Mouse (Mus musculus): ENCODE results near the gene Tpp2. TPM values are rescaled to one million over a fixed set of nuclear protein-coding genes. Genes with fewer than 3 reads are reported as not detected.
"Not testable (repeated sequence)": the region's sequence is repeated elsewhere in the genome, so short reads cannot be mapped to it uniquely, and the experiment has no call there.

Tpp2 gene
- total and polyA plus RNA-seq, 3 experiments, result 7.5 to 43.5 (median 36.3) TPM

DNA sequence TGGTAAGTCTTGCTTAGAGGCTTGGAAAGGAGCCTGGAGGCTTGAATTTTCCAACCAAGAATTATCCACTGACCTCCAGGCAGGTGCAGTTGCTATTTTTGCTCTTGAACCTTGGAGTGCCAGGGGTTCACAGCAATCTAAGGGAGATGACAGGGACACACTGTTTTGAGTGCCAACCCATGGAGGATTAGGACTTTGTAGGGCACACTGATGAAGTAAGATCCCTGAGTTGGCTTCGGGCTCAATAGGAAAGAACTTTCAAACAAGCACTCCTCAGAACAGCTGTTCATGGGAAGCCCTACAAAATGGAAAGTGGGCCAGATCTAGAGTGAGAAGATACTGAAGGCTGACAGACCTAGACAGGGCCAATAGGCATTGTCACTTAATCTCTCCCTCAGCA is 89.2 kb downstream of the Tpp2 start:
- no peak overlapping the region for H3K4me3 ChIP-seq
- DNase-seq, result no peak
- H3K36me3 ChIP-seq (ENCODE audit: control insufficient read depth, insufficient read depth, low read length), result no peaks in the 10 kb centered on the region
- intact Hi-C loops (cut with DNase I), result no loop called here
- no peaks in the 10 kb centered on the region for H3K4me1 ChIP-seq (ENCODE audit: control insufficient read depth, insufficient read depth, low read length)
- 87% methylated on average over 1 of the region's 1 CpGs for WGBS
- no peaks in the 10 kb centered on the region for H3K79me2 ChIP-seq (replicated peaks; ENCODE audit: control insufficient read depth, insufficient read depth, low read length)
- H3K27ac ChIP-seq, result no peak overlapping the region
- no peak overlapping the region for H3K9ac ChIP-seq (ENCODE audit: low read depth, low read length)
- H3K27me3 ChIP-seq (ENCODE audit: control insufficient read depth, insufficient read depth, low read length), result no peaks in the 10 kb centered on the region
- no peak for TF ChIP-seq POLR2A (IDR thresholded peaks at IDR 0.05; ENCODE audit: insufficient read depth, low read depth, low read length)
- TF ChIP-seq CTCF (IDR thresholded peaks at IDR 0.05), result no peak
- no peak for TF ChIP-seq EP300 (IDR thresholded peaks at IDR 0.05; ENCODE audit: insufficient read depth, low read depth, low read length)

DNA sequence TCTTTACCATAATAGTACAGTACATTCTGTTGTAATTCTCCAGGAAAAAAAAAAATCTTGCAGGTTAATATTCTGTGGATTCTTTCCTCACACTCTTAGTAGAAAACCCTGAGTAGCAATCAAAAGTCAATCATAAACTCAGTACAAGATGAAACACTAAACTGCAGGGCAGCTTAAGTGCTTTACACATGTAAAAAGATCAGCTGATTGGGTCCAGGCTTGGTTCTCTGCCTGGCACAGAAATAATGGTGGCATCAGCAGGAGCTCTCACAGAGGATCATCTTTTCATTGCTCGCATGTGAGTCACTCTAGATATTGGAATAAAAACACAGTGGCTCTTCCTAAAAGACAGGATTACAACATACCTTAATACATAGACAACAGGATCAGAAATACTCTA is 94.2 kb downstream of the Tpp2 start:
- Histone ChIP-seq H3K4me1 (ENCODE audit: control insufficient read depth, insufficient read depth, low read length) (no peaks in the 10 kb centered on the region), H3K4me3 (no peak overlapping the region), H3K9ac (ENCODE audit: low read depth, low read length) (no peak overlapping the region), H3K36me3 (ENCODE audit: control insufficient read depth, insufficient read depth, low read length) (no peaks in the 10 kb centered on the region), H3K79me2 (replicated peaks; ENCODE audit: control insufficient read depth, insufficient read depth, low read length) (no peaks in the 10 kb centered on the region), H3K27ac (no peak overlapping the region), H3K27me3 (ENCODE audit: control insufficient read depth, insufficient read depth, low read length) (no peaks in the 10 kb centered on the region)
- intact Hi-C loops (cut with DNase I), result no loop called here
- no peak for DNase-seq
- no peak for TF ChIP-seq POLR2A (IDR thresholded peaks at IDR 0.05; ENCODE audit: insufficient read depth, low read depth, low read length)
- TF ChIP-seq CTCF (IDR thresholded peaks at IDR 0.05), result no peak
- TF ChIP-seq EP300 (IDR thresholded peaks at IDR 0.05; ENCODE audit: insufficient read depth, low read depth, low read length), result no peak
- 97% methylated on average over 1 of the region's 1 CpGs for WGBS

- TF ChIP-seq POLR2A (IDR thresholded peaks at IDR 0.05; ENCODE audit: insufficient read depth, low read depth, low read length) (no peak), EP300 (IDR thresholded peaks at IDR 0.05; ENCODE audit: insufficient read depth, low read depth, low read length) (no peak), CTCF (IDR thresholded peaks at IDR 0.05) (no peak)
- WGBS, result 55% methylated on average over 2 of the region's 2 CpGs
- Histone ChIP-seq H3K79me2 (replicated peaks; ENCODE audit: control insufficient read depth, insufficient read depth, low read length) (no peaks in the 10 kb centered on the region), H3K36me3 (ENCODE audit: control insufficient read depth, insufficient read depth, low read length) (no peaks in the 10 kb centered on the region), H3K4me3 (no peak overlapping the region), H3K4me1 (ENCODE audit: control insufficient read depth, insufficient read depth, low read length) (no peaks in the 10 kb centered on the region), H3K27ac (no peak overlapping the region), H3K9ac (ENCODE audit: low read depth, low read length) (no peak overlapping the region), H3K27me3 (ENCODE audit: control insufficient read depth, insufficient read depth, low read length) (no peaks in the 10 kb centered on the region)
- intact Hi-C loops (cut with DNase I), result no loop called here
- no peak for DNase-seq
Observed at GRCm38 (mm10) chr1:44032213-44032612, 98.8 kb downstream of the Tpp2 start.

DNA sequence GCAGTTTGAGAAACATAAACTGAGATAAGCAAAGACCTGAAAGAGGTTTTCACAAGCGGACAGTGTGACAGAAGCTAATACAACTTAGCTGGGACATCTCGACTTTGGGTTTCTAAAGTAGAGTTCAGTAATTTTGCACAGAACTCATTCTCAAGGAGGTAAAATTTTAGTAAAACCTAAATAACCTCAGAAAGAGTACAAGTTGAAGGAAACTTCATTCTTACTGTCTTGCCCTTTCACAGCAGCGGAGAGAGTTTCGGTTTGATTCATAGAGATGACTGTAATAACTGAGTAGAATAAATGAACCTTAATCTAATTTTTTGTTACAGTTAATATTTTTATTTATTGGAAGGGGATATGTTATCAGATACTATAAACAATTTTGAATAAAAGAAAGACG is 99.5 kb downstream of the Tpp2 start:
- Histone ChIP-seq H3K36me3 (ENCODE audit: control insufficient read depth, insufficient read depth, low read length) (no peaks in the 10 kb centered on the region), H3K4me1 (ENCODE audit: control insufficient read depth, insufficient read depth, low read length) (no peaks in the 10 kb centered on the region), H3K9ac (ENCODE audit: low read depth, low read length) (no peak overlapping the region), H3K4me3 (no peak overlapping the region), H3K27ac (no peak overlapping the region), H3K79me2 (replicated peaks; ENCODE audit: control insufficient read depth, insufficient read depth, low read length) (no peaks in the 10 kb centered on the region), H3K27me3 (ENCODE audit: control insufficient read depth, insufficient read depth, low read length) (no peaks in the 10 kb centered on the region)
- intact Hi-C loops (cut with DNase I), result no loop called here
- 79% methylated on average over 5 of the region's 5 CpGs for WGBS
- TF ChIP-seq EP300 (IDR thresholded peaks at IDR 0.05; ENCODE audit: insufficient read depth, low read depth, low read length) (no peak), CTCF (IDR thresholded peaks at IDR 0.05) (no peak), POLR2A (IDR thresholded peaks at IDR 0.05; ENCODE audit: insufficient read depth, low read depth, low read length) (no peak)
- DNase-seq, result no peak

DNA sequence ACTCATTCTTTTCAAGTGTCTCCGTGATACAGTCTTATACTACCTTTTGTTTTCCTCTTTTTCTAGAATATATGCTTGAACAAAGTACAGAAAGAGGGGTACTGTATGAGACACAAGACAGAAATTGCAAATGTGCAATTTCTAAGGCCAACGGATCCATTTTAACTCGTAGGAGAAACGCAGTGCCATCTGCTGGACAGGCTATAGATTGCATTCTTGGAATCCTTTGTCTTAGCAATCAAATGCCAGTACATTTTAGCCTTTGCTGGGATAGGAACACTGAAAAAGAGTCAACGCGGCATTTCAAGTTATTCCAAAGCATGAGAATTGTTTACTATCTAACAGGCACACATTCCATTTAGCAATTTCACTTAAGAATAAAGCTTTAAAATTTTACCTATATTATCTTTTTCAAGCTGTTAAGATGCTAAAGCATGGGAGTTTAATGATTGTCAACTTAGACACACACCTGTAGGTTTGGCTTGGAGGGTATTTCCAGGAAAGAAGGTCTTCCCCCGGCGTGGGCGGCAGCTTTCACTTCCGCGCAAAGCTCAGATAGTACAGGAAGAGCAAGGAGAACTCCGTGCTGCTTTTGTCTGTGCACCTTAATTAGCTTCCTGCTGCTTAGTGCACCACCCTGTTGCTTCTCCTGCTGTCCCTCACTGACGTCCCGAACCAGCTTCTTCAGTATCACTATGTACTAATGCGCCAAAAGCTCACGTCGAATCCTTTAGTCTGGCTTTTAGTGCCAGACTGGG is 108.5 kb downstream of the Tpp2 start:
- Histone ChIP-seq H3K27ac (no peak overlapping the region), H3K36me3 (ENCODE audit: control insufficient read depth, insufficient read depth, low read length) (no peaks in the 10 kb centered on the region), H3K4me1 (ENCODE audit: control insufficient read depth, insufficient read depth, low read length) (peaks cover 1% of the 10 kb centered on the region; the same call in 1 of the 2 replicates), H3K4me3 (peak overlapping the region; percentile 21; the same call in 1 of the 2 replicates), H3K27me3 (ENCODE audit: control insufficient read depth, insufficient read depth, low read length) (no peaks in the 10 kb centered on the region), H3K9ac (ENCODE audit: low read depth, low read length) (peak overlapping the region; percentile 40; the same call in 1 of the 2 replicates), H3K79me2 (replicated peaks; ENCODE audit: control insufficient read depth, insufficient read depth, low read length) (no peaks in the 10 kb centered on the region)
- TF ChIP-seq CTCF (IDR thresholded peaks at IDR 0.05) (peak; percentile 94), POLR2A (IDR thresholded peaks at IDR 0.05; ENCODE audit: insufficient read depth, low read depth, low read length) (no peak)
- WGBS, result under 1% methylated on average over 17 of the region's 17 CpGs
- peak; percentile 19 to 51 for DNase-seq
- intact Hi-C loops (cut with DNase I), result loop anchor here (2.0 to 5.0 kb wide), 2 partner anchors 139 to 285 kb away; no protein-coding TSS in a partner anchor

GRCm38 (mm10) chr1:44042555-44042915 is 109.1 kb downstream of the Tpp2 start:
- Histone ChIP-seq H3K79me2 (replicated peaks; ENCODE audit: control insufficient read depth, insufficient read depth, low read length) (no peaks in the 10 kb centered on the region), H3K27ac (no peak overlapping the region), H3K4me1 (ENCODE audit: control insufficient read depth, insufficient read depth, low read length) (peaks cover 1% of the 10 kb centered on the region; the same call in 1 of the 2 replicates), H3K36me3 (ENCODE audit: control insufficient read depth, insufficient read depth, low read length) (no peaks in the 10 kb centered on the region), H3K4me3 (0 out of 2 replicates have a peak overlapping the region, but pooled peaks have one; percentile 21), H3K27me3 (ENCODE audit: control insufficient read depth, insufficient read depth, low read length) (no peaks in the 10 kb centered on the region), H3K9ac (ENCODE audit: low read depth, low read length) (no peak overlapping the region; the same call in 1 of the 2 replicates)
- WGBS, result 3% methylated on average over 6 of the region's 6 CpGs
- DNase-seq, result no peak
- intact Hi-C loops (cut with DNase I), result loop anchor here (5.0 kb wide), 1 partner anchor 285 kb away; no protein-coding TSS in a partner anchor
- TF ChIP-seq CTCF (IDR thresholded peaks at IDR 0.05), result no peak
- TF ChIP-seq POLR2A (IDR thresholded peaks at IDR 0.05; ENCODE audit: insufficient read depth, low read depth, low read length), result no peak
- TF ChIP-seq EP300 (IDR thresholded peaks at IDR 0.05; ENCODE audit: insufficient read depth, low read depth, low read length), result no peak

DNA sequence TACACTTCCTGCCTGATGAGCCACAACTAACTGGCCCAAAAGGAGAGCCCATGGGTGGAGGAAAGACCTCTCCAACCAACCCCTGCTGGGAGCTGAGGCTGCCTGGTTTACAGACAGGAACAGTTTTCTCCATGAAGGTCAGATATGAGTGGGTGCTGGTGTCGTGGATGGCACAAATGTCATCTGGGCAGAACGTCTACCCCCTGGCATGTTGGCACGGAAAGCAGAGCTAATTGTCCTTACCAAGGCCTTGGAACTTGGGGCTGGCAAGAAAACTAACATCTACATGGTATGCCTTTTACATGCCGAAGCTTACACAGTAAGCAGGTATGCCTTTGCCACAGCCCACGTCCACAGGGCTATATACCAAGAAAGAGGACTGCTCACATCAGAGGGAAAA is 112.2 kb downstream of the Tpp2 start:
- H3K79me2 ChIP-seq (replicated peaks; ENCODE audit: control insufficient read depth, insufficient read depth, low read length); H3K4me3 ChIP-seq; H3K36me3 ChIP-seq (ENCODE audit: control insufficient read depth, insufficient read depth, low read length); DNase-seq; H3K27ac ChIP-seq; intact Hi-C loops (cut with DNase I); H3K4me1 ChIP-seq (ENCODE audit: control insufficient read depth, insufficient read depth, low read length); H3K9ac ChIP-seq (ENCODE audit: low read depth, low read length); H3K27me3 ChIP-seq (ENCODE audit: control insufficient read depth, insufficient read depth, low read length): not testable (repeated sequence)
- 78% methylated on average over 5 of the region's 5 CpGs for WGBS

All from heart, adult 2 months (tissue).